Mouse (Mus musculus): Measurements from ENCODE around the gene Gnao1.

The Gnao1 gene

DNA sequence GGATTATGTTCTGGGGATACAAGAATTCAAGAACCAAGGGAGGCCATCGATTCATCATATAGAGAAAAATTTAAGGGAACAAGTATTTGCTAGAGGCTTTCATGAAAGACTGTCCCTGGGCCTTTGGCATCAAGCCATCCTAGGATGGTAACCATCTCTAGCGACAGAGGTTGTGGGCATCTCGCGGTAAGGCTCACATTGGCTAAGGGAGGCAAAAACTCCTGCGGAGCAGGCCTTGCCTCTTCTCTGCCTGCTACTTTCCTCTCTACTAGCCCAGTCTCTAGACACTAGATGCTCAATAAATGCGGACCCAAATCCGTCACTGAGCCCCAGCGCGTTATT lies at the start of gene Gnao1:
TSS of gene Gnao1 (plus strand) at position 281 of the 342 bp plus-strand sequence.
- no peak for DNase-seq (ENCODE audit: low spot score)

DNA sequence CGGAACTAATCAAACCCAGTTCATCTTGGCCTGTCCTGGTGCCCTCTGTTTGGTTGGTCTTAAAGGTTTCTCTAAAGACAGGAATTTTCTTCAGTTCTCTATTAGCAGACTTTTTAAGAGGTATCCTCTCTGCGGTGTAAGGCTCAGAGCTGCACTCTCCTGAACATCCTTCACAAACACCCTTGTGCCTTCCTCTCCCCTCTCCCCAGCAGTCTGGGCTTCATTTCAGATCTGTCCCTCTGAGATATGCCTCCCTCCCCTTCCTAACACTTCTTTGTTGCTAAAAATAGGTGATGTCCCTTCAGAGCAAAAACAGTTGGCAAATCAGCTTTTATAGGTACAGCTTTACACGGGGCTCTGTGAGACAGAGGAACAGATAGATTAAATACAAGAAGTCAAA lies 32.2 kb upstream of the Gnao1 start:
- no peak for DNase-seq (ENCODE audit: low spot score)

- DNase-seq (ENCODE audit: low spot score): no peak
Observed at GRCm38 (mm10) chr8:93809226-93809625, 540 bp upstream of the Gnao1 start.

DNA sequence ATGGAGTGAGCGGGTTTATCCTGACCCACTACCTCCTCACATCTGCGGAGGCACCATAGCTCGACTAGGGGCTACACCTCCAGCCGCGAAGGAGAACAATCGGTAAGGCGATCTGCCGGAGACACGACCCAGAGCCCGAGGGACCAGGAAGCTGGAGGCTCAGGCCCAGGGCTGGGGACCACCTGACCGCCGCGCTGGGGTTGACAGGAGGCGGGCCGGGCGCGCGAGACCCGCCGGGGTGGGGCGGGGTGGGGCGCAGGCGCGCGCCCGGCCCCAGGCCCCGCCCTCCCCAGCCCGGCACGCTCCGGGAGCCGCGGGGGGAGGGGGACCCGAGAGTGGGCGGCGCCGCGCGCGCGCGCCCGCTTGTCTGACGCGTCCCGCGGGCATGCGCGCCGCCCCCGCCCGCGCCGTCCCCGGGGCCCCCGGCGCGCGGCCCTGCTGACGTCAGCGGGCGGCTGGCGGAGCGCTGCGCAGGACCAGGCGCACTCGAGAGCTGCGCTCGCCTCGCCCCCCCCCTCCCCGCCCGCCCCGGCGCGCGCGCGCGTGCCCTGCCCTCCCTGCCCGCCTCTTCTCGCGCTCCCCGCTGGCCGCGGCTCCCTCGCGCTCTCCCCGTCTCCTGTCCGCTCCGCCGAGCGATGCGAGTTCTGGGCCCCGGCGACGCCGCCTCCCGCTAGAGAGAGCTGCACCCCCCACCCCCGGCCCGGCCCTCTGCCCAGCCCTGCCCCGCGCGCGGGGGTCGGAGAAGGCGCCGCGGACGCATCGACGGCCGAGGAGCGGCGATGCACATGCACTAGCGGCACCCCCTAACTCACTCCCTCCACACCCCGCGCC lies 477 bp downstream of the Gnao1 start:
- DNase-seq (ENCODE audit: low spot score): peak; percentile 91

DNA sequence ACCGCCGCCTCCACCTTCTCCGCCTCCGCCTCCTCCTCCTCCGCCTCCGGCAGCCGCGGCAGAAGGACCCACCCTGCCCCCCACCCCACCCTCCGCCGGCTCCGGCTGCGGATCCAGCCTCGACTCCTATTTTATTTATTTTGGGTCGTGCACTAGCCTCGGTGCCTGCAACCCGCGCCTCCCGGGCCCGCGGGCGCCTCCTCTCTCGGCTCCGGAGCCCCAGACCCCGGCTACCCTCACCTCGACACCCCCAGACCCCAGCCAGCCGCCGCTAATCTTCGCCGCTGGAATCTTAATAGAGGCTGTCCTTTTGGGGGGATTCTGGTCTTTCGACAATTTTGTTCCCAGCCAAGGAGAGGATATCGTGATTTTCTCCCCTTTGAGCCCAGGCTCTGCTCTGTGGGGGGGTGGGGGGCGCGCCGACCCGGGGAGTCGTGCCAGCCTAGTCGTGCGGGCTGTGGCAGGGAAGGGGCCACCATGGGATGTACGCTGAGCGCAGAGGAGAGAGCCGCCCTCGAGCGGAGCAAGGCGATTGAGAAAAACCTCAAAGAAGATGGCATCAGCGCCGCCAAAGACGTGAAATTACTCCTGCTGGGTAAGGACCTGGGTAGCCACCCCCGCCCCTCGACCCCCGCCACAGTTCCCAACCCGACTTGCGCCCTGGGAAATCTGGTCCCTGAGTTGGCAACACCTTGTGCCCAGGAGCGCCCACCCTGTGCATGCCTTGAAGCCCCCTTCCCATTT lies 1.3 kb downstream of the Gnao1 start:
- DNase-seq (ENCODE audit: low spot score): no peak

DNA sequence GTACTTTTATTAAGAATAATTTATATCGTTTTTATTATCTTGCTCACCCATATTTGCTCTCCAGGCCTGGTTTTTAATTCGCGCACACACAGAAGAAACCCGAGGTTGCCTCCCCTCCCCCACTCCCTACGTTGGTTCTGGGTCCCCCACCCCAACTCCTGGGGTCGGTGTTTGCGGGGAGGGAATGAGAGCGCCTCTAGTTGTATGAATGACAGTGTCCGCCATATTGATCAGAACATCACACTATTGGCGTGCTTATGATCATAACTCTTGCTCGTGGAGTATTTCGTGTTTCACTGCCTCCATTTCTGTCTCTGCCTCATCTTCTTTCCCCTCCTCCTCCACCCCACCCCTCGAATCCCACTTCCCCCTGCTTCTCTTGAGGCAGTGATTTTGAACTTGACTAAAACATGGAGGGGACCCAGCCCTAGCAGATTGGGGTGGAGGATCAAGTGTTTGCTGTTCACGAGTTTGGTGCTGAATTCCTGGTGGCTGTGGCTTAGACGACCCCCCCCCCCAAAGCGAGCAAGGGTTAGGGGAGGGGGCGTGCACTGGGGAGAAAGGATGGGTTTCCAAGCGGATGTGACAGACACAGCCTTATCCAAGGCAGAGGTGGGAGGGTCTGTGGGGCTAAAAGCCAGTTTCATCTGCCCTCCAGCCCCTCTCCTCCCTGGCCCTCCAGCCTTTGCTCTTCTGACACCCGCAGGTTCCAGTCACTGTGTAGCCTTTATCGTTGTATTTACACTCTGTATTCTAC lies 2.1 kb downstream of the Gnao1 start:
- DNase-seq (ENCODE audit: low spot score): no peak

DNA sequence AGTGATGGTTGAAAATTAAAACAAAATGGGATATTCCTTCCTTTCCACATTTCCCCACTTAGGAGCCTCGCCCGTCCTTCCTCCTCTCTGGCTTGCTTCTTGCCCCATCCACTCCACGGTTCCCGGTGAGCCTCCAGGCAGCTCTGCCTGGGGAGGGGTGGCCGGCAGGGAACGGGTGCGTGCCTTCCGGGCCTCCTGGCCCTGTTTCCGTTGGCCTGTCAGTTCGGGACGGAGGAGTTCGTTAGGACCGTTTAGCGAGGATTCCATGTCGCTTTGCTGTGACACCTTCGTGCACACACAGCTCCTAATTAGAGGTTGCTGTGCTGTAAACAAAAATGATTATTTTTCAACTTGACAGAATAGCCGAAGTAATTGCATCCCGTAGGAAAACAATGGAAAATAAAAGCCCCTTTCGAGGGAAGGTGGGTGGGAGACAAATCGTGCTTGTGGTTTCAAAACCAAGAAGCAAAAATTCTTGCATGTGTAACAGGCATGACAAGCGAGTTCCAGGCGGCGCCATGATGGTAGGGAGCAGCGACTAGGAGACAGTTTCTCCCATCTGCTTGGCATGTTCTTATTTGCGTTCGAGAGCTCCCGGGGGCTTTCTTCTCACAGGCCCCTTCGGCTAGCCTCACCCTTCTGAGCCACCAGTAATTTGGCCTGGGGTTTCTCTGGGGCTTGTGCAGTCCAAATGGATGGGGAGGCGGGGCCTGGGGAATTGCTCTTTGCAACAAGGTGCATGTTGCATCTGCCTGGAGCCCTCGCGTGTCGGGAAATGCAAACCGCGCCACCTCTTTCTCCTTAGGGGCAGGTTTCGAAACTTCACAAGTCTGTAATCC lies 3.0 kb downstream of the Gnao1 start:
- no peak for DNase-seq (ENCODE audit: low spot score)

- peak; percentile 97 for DNase-seq (ENCODE audit: low spot score)
Observed at GRCm38 (mm10) chr8:93813405-93813761, 3.6 kb downstream of the Gnao1 start.

- no peak for DNase-seq (ENCODE audit: low spot score)
Observed at GRCm38 (mm10) chr8:93814266-93814665, 4.5 kb downstream of the Gnao1 start.

DNA sequence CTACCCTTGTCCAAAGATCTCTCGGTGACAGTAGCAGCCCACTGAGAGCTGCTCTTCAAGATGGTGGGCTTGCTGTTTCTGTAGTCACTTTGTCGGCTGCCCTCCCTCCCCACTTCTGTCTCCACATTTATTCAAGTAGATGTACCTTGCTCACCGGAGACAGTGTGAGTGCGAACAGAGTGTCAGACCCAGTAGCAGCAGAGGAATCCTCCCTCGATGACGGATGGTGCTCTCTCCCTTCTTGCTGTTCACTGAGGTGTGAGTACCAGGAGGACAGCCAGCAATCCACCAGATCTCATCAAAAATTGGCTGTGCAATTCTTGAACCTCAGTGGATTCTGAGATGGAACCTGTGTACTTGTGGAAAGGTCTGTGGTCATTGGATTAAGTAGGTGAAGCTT lies 6.5 kb downstream of the Gnao1 start:
- DNase-seq (ENCODE audit: low spot score): no peak

GRCm38 (mm10) chr8:93817366-93817765 lies 7.6 kb downstream of the Gnao1 start:
- DNase-seq (ENCODE audit: low spot score): peak; percentile 7

GRCm38 (mm10) chr8:93819929-93820328 lies 10.2 kb downstream of the Gnao1 start:
- peak; percentile 36 for DNase-seq (ENCODE audit: low spot score)

GRCm38 (mm10) chr8:93821327-93821726 lies 11.6 kb downstream of the Gnao1 start:
- no peak for DNase-seq (ENCODE audit: low spot score)

DNA sequence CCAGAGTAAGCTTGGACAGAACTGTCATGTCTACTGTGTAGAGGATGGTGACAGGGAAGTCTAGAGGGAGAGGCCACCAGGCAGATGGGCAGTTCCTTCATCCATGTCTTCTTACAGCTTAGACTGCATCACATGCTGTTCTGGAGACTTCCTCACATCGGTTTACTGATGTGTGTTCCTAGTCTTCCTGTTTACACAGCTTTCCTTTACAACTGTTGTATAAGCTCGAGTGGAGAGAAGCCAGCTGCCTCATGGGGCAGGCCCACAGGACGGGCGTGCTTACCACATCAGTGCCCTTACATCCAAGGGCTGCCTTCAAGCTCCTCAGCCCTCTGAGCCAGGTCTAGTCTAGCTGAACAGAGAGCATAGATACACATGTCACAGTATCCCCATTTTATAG lies 15.6 kb downstream of the Gnao1 start:
- DNase-seq (ENCODE audit: low spot score): no peak

DNA sequence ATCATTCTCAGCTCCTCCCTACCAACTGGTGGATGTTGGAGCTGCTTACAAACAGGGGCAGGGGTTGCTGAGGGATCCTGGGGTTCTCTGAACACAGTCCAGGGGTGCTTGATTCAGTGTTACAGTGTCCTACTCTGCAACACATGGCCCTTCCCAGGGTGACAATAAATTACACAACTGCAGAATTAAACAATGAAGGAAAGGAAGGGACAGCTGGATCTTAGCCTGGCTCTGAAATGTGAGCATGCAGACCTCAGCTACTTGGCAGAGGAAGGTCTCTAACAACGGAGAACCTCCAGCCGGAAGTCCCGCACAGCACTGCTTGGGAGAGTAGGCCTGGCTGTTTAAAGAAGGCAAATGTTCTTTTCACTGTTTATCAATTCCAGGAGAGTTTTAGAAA lies 20.9 kb downstream of the Gnao1 start:
- no peak for DNase-seq (ENCODE audit: low spot score)

DNA sequence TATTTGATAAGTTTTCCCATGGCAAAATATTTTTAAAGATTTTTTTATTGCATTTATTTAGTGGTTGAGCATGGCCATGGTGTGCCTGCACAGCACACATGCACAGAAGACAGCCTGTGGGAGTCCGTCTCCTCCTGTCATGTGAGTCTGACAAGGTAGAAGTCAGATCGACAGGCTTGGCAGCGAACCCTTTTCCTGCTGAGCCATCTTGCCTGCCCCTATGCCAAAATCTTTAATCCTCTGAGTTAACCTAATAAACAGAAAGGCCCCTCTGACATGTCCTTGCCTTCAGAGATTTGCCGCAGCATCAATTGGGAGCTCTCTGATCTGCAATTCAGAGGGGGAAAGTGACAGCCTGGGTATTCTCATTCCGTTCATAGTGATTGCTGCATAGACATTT lies 26.0 kb downstream of the Gnao1 start:
- DNase-seq (ENCODE audit: low spot score): no peak

- DNase-seq (ENCODE audit: low spot score): no peak
Observed at GRCm38 (mm10) chr8:93839113-93839512, 29.3 kb downstream of the Gnao1 start.

DNA sequence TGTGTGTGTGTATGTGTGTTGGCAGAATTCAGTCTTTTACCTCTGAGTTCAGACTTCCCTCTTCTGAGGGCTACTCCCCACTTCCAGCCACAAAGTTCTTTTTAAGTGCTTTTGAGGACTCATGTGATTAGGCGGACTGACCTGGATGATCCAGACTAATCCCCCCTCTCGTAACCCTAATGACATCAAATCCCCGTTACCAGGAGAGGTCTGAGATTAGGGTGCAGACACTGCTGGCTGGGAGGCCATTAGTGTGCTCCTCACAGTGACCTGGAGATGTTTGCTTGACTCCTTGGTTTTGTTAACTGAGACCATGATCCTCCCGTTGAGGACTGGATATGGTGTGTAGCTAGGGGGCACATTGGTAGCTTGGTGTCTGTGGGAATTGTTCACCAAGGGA lies 30.7 kb downstream of the Gnao1 start:
- DNase-seq (ENCODE audit: low spot score): no peak

- DNase-seq (ENCODE audit: low spot score): peak; percentile 43
Observed at GRCm38 (mm10) chr8:93840956-93841752, 31.4 kb downstream of the Gnao1 start.

DNA sequence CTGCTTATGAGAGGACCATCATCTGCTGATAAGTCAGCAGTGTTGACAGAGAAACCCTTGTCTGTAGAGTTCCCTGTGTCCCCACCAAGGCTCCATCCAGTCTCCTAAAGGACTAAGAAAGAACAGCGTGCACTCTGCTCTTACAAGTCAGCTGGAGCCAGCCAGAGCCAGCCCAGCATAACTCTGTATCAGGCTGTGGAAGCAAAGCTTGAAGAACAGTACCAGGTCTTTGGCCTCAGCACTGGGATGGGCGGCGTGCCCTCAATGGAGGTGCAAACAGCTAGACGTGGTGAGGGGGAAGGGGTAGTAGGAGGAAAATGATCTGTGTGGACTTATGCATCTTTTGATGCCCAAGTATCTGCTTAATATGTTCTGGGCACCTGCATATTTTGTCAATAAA lies 32.8 kb downstream of the Gnao1 start:
- no peak for DNase-seq (ENCODE audit: low spot score)

- no peak for DNase-seq (ENCODE audit: low spot score)
Observed at GRCm38 (mm10) chr8:93843858-93844502, 34.2 kb downstream of the Gnao1 start.
